In the genomic region with DNA sequence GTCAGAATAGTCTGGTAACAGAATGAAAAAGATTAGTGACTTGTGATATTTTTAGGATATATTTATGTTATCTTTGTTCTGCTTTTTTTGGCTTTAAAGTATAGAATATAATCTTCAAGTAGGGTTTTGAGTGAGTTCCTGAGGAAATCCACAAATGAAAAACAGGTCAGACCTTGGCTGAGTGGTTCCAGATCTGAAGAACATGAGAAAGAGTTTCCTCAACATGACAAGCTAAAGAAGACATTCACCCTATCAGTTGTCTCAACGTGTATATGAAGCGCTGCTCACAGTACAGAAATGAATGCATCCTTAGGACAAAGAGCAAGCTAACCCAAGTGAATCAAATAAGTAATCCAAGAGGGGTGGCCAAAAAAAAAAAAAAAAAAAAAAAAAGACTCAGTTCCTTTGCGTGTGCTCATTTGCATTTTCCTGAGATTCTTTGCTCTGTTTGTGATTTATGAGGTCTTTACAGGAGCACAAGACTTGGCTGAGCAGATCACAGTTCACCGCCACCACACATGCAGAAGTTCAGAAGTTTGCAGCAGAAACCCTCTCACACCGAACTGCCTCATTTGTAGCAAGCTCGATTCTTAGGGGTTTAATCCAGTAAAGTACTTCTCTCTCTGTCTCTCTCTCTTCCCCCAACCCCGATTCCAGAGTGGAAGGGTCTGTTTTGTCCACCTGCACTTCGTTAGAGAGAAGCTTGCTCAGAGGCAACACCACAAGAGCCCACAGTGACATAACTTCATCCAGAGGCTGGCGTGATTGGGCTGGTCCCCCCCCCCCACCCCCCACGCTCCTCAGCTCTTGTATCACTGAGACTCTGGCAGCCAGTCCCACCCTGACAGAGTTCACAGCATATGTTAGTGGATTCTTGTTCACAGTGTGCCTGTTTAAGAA, we compare ENCODE assay signal across 8 mouse cellular contexts. TPM values are rescaled to one million over a fixed set of nuclear protein-coding genes. Genes with fewer than 3 reads are reported as not detected.
A peak's percentile ranks its signal among the peaks of the same experiment; 100 is the strongest.
DNase-seq lines count a peak whose midpoint lies in the region; ATAC-seq and TF ChIP-seq lines count a peak whose summit lies in the region.

TSS of gene Lum (plus strand) at position 172 of the 900 bp plus-strand sequence.

- H3K9me3 ChIP-seq in limb, embryonic 12.5 days, result no peaks in the 10 kb centered on the region
- no peaks in the 10 kb centered on the region for H3K9me3 ChIP-seq in stomach, postnatal 0 days (ENCODE audit: control insufficient read depth, low read length)

- peaks cover 11% of the 10 kb centered on the region; the same call in 1 of the 2 replicates for H3K4me1 ChIP-seq in limb, embryonic 12.5 days (replicated peaks)
- no peaks in the 10 kb centered on the region for H3K4me1 ChIP-seq in stomach, postnatal 0 days (replicated peaks; ENCODE audit: control insufficient read depth, insufficient read depth)

- ATAC-seq in limb, embryonic 12.5 days (ENCODE audit: insufficient number of reproducible peaks, insufficient read depth, low FRiP score, low TSS enrichment, low read depth), result peak; percentile 91
- ATAC-seq in stomach, postnatal 0 days (ENCODE audit: low FRiP score, low TSS enrichment), result no peak; the same call in 1 of the 2 replicates

- no peaks in the 10 kb centered on the region for H3K36me3 ChIP-seq in limb, embryonic 12.5 days
- H3K36me3 ChIP-seq in stomach, postnatal 0 days (ENCODE audit: control insufficient read depth, insufficient read depth, low read length), result peaks cover 2% of the 10 kb centered on the region; the same call in 1 of the 2 replicates

- WGBS in limb, embryonic 12.5 days, result 20% methylated on average over 10 of the region's 10 CpGs
- 40% methylated on average over 10 of the region's 10 CpGs for WGBS in stomach, postnatal 0 days

- no peak within 1 kb of the TSS for H3K9ac ChIP-seq in limb, embryonic 12.5 days (replicated peaks)
- H3K9ac ChIP-seq in stomach, postnatal 0 days (ENCODE audit: low read length), result peak within 1 kb of the TSS; percentile 43; the same call in 1 of the 2 replicates

- H3K27me3 ChIP-seq in limb, embryonic 12.5 days, result no peaks in the 10 kb centered on the region
- no peaks in the 10 kb centered on the region for H3K27me3 ChIP-seq in stomach, postnatal 0 days (ENCODE audit: control insufficient read depth, insufficient read depth, low read length)

- TF ChIP-seq CTCF in stomach, postnatal 0 days (IDR thresholded peaks at IDR 0.05; ENCODE audit: low read depth), result no peak

- no peak for TF ChIP-seq EP300 in stomach, postnatal 0 days (optimal IDR thresholded peaks at IDR 0.05)

- peak within 1 kb of the TSS; percentile 91 for H3K27ac ChIP-seq in limb, embryonic 12.5 days
- peak within 1 kb of the TSS; percentile 67 for H3K27ac ChIP-seq in stomach, postnatal 0 days (replicated peaks)

- peak within 1 kb of the TSS; percentile 27 for H3K4me3 ChIP-seq in limb, embryonic 12.5 days (replicated peaks)
- peak within 1 kb of the TSS; percentile 30 for H3K4me3 ChIP-seq in stomach, postnatal 0 days (ENCODE audit: low read depth, low read length)

- no peak for DNase-seq in adrenal gland, postnatal 4 days (ENCODE audit: low spot score in 2 of 2)
- peak; percentile 32 for DNase-seq in embryo, embryonic 11.5 days (ENCODE audit: low read depth, low spot score)
- no peak for DNase-seq in heart, adult 8-10 months (ENCODE audit: low spot score)
- peak; percentile 18 for DNase-seq in stomach, postnatal 0 days (ENCODE audit: low spot score)
- DNase-seq in retina, embryonic 14.5 days (ENCODE audit: low spot score), result no peak
- DNase-seq in layer of hippocampus, adult 9-10 months (ENCODE audit: low spot score), result no peak
- DNase-seq in layer of hippocampus, adult 8-10 months (ENCODE audit: low spot score in 2 of 2), result no peak

- H3K4me2 ChIP-seq in limb, embryonic 12.5 days, result peak within 1 kb of the TSS; percentile 45
- H3K4me2 ChIP-seq in stomach, postnatal 0 days (replicated peaks; ENCODE audit: low read depth), result peak within 1 kb of the TSS; percentile 45

RNA-seq across cellular contexts. Expression of gene Lum, which starts in this region (rescaled TPM):
- total RNA-seq in adrenal gland, postnatal 4 days (2021), result 10 to 100 TPM; 49.9 to 55.2 TPM
- 10 to 100 TPM; 35.0 to 49.0 (median 43.9) TPM for total RNA-seq in heart, adult 8-10 months (2022)
- 105 and 147 TPM in 2 replicates for polyA plus RNA-seq in limb, embryonic 12.5 days (2016; fragmentation: Nextera tagmentation; extraction: Ambion mirVana)
- 143 and 155 TPM in 2 replicates for polyA plus RNA-seq in stomach, postnatal 0 days (2015; fragmentation: Nextera tagmentation; extraction: Ambion mirVana)
- total RNA-seq in layer of hippocampus, adult 8-10 months (2022), result 1 to 10 TPM; 4.8 to 7.1 (median 6.0) TPM

Comparison
In these comparisons a context has a peak if more than half of its experiments do, and no peak if none do; other contexts are left out.
1. RNA of gene Lum (total RNA-seq): 49.9 to 55.2 TPM in adrenal gland, postnatal 4 days and 35.0 to 49.0 TPM in heart, adult 8-10 months; 4.8 to 7.1 TPM in layer of hippocampus, adult 8-10 months; every median in the first group is over 4 times any median in the second.
2. DNase-seq: peak in embryo, embryonic 11.5 days (single experiment) and stomach, postnatal 0 days (single experiment); none in adrenal gland, postnatal 4 days (0 of 2), heart, adult 8-10 months (single experiment), retina, embryonic 14.5 days (single experiment), layer of hippocampus, adult 9-10 months (single experiment) and layer of hippocampus, adult 8-10 months (0 of 2).